Mouse (Mus musculus) midbrain, embryonic 16.5 days (tissue): ENCODE results near the gene Arr3. TPM values are rescaled to one million over a fixed set of nuclear protein-coding genes. Genes with fewer than 3 reads are reported as not detected.

Experiments used
- ATAC-seq: fragments of 200-750 bp; cut with Nextera tagmentation; 2 replicates; pipeline ENCODE4 v1.8.0; 2017; ENCODE audit warnings: moderate TSS enrichment
- H3K27ac ChIP-seq: fragments of 300-500 bp; sonication (generic); 2 replicates; pipeline ENCODE4 v1.5.1; 2014; ENCODE audit warnings: mild to moderate bottlenecking, low read length, mixed read lengths
- H3K27me3 ChIP-seq: fragments of 300-500 bp; sonication (generic); 2 replicates; pipeline ENCODE4 v1.6.1; 2014; ENCODE audit warnings: low read depth, low read length, mixed read lengths; ENCODE audit not compliant: control insufficient read depth, insufficient read depth
- H3K36me3 ChIP-seq: fragments of 300-500 bp; sonication (generic); 2 replicates; pipeline ENCODE4 v1.6.1; 2014; ENCODE audit warnings: mild to moderate bottlenecking, low read length, moderate library complexity, mixed read lengths; ENCODE audit not compliant: control insufficient read depth, insufficient read depth
- H3K4me1 ChIP-seq: fragments of 300-500 bp; sonication (generic); 2 replicates; pipeline ENCODE4 v1.6.1; 2014; ENCODE audit warnings: mild to moderate bottlenecking, low read length, mixed read lengths; ENCODE audit not compliant: control insufficient read depth, insufficient read depth
- H3K4me2 ChIP-seq: fragments of 300-500 bp; sonication (generic); 2 replicates; pipeline ENCODE4 v1.6.1; 2014; ENCODE audit warnings: mild to moderate bottlenecking, low read length, mixed read lengths
- H3K4me3 ChIP-seq: fragments of 300-500 bp; sonication (generic); 2 replicates; pipeline ENCODE4 v1.5.1; 2014; ENCODE audit warnings: low read depth, mild to moderate bottlenecking, low read length, moderate library complexity, mixed read lengths
- H3K9ac ChIP-seq: fragments of 300-500 bp; sonication (generic); 2 replicates; pipeline ENCODE4 v1.6.1; 2014; ENCODE audit warnings: low read depth, low read length, mixed read lengths
- H3K9me3 ChIP-seq: fragments of 300-500 bp; sonication (generic); replicated peaks from 2 replicates; pipeline ENCODE4 v1.6.1; 2014; ENCODE audit warnings: mild to moderate bottlenecking, low read length, mixed read lengths; ENCODE audit not compliant: control insufficient read depth, poor library complexity, severe bottlenecking
- WGBS: fragments of 180-500 bp; shearing (Covaris S2); extraction: QIAGEN DNeasy Blood & Tissue Kit; methylation state at CpG from one replicate; pipeline ENCODE4 v1.1.7; 2014; 5-methylcytosine and 5-hydroxymethylcytosine counted together
- polyA plus RNA-seq: library from polyadenylated mRNA; unstranded; fragments of >200 nt; fragmentation: Nextera tagmentation; extraction: Ambion mirVana; gene quantifications from 2 replicates; pipeline ENCODE4 v1.2.1, GENCODE M21; 2015

Arr3 gene
- polyA plus RNA-seq, 1 experiment from 2014 or later, result not detected

DNA sequence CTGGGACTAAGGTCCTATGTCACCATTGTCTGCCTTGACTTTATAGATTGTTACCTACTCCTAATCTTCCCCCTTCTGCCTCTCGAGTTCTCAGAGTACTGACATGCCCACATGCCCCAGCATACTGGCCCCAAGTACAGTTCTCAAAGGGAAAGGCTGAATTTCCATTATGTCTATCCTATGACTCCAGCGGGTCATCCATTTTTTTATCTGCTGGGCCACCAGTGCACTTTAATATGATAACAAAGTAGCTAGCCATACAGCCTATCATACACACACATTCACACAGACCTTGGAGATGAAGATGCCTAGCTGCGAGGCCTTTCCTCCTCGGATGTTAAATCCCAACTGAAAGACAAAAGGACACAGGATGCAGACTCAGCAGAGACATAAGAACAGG is 18.9 kb downstream of the Arr3 start:
- H3K9me3 ChIP-seq, result no peaks in the 10 kb centered on the region
- H3K27me3 ChIP-seq, result no peaks in the 10 kb centered on the region
- H3K4me3 ChIP-seq, result no peak overlapping the region
- H3K4me2 ChIP-seq, result no peak overlapping the region
- no peak overlapping the region for H3K27ac ChIP-seq
- H3K4me1 ChIP-seq, result peaks cover 8% of the 10 kb centered on the region; the same call in 1 of the 2 replicates
- ATAC-seq, result no peak
- no peaks in the 10 kb centered on the region for H3K36me3 ChIP-seq
- 90% methylated on average over 4 of the region's 4 CpGs for WGBS
- no peak overlapping the region for H3K9ac ChIP-seq

DNA sequence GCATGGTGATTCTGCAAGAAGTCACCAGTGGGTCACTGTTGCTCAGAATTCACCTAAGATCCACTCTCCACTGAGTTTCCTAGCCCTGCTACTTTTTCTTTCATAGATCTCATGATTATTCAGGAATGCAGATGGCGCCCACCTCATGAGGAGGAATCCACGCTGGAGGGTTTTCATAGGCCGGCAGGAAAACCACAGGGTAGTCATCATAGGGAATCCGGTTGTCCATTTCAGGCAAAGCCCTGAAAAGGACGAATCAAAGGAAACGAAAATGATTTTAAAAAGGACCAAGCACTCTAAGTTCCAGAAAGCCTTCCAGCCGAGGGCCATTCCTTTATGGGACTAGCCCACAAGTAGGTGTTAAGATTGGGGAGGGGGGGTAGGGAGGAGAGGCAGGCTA is 19.8 kb downstream of the Arr3 start:
- WGBS, result 39% methylated on average over 7 of the region's 7 CpGs
- Histone ChIP-seq H3K9me3 (no peaks in the 10 kb centered on the region), H3K27ac (no peak overlapping the region), H3K36me3 (no peaks in the 10 kb centered on the region), H3K4me3 (peak overlapping the region; percentile 53), H3K27me3 (no peaks in the 10 kb centered on the region), H3K9ac (0 out of 2 replicates have a peak overlapping the region, but pooled peaks have one; percentile 55), H3K4me1 (peaks cover 8% of the 10 kb centered on the region; the same call in 1 of the 2 replicates), H3K4me2 (peak overlapping the region; percentile 62)
- ATAC-seq, result 0 out of 2 replicates have a peak, but pooled peaks have one; percentile 7

DNA sequence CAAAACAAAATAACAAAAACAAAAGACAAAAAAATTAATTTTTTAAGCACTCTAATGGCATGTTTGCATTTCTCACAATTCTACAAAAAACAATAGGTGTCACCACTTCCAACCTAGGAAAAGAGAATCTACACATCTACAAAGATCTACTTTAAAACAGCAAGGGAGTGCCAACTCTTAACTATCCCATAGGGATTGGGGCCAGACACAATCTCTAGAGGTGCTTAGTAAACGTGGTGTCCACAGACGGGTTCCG is 20.2 kb downstream of the Arr3 start, which contains the start of gene Kif4:
Kif4 (plus strand) TSS at position 192 of the 256 bp plus-strand sequence.
- Histone ChIP-seq H3K27me3 (no peaks in the 10 kb centered on the region), H3K4me1 (peaks cover 8% of the 10 kb centered on the region; the same call in 1 of the 2 replicates), H3K9ac (peak within 1 kb of the TSS; percentile 55; the same call in 1 of the 2 replicates), H3K36me3 (no peaks in the 10 kb centered on the region), H3K4me2 (peak within 1 kb of the TSS; percentile 78), H3K4me3 (peak within 1 kb of the TSS; percentile 53), H3K27ac (0 out of 2 replicates have a peak within 1 kb of the TSS, but pooled peaks have one; percentile 46), H3K9me3 (no peaks in the 10 kb centered on the region)
- WGBS, result 14% methylated on average over 3 of the region's 3 CpGs
- ATAC-seq, result no peak; the same call in 1 of the 2 replicates

DNA sequence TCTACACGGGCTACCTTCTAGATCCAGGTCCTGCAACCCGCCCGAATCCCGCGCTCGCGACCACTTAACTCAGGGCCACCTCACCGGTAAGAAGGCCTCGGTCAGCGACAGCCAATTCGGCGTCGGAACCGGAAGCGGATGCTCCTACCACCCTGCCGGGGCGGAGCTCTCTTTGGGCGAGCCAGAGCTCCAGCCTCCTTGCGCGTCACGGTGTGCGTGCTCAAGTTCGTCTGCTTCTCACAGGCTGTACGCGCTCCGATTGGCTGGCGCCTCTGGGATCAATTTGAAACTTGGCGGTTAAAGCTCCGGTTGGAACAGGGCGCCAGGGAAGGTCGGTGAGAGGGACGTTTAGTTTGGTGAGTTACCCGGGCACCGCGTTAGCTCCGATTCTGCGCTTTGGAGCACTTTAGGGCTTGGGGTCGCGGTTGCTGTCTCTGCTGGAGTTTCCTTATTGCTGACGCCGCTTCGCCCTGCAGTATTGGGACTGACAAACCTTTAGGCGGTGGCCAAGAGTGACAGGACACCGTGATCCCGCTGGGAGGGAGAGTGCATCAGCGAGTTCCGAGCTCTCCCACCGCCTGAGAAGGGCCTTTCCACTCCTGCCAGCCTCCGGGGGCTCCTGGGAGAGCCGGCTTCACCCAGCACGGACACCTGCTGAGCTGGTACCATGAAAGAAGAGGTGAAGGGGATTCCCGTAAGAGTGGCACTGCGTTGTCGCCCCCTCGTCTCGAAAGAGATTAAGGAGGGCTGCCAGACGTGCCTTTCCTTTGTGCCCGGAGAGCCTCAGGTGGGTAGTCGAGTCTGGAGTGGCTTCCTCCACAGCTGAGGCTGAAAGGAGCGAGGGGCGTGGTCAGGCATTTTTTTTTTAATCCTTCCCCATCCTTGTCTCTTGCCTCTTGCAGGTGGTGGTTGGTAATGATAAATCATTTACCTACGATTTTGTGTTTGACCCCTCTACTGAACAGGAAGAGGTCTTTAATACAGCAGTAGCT is 20.8 kb downstream of the Arr3 start, which contains the start of gene Pdzd11:
Pdzd11 (minus strand) TSS at position 767 of the 992 bp plus-strand sequence.
- Histone ChIP-seq H3K9me3 (no peaks in the 10 kb centered on the region), H3K27ac (0 out of 2 replicates have a peak within 1 kb of the TSS, but pooled peaks have one; percentile 46), H3K27me3 (no peaks in the 10 kb centered on the region), H3K4me1 (peaks cover 8% of the 10 kb centered on the region; the same call in 1 of the 2 replicates), H3K36me3 (no peaks in the 10 kb centered on the region), H3K4me3 (peak within 1 kb of the TSS; percentile 53), H3K4me2 (peak within 1 kb of the TSS; percentile 78), H3K9ac (peak within 1 kb of the TSS; percentile 55; the same call in 1 of the 2 replicates)
- ATAC-seq, result peak; percentile 100
- 11% methylated on average over 61 of the region's 62 CpGs for WGBS

DNA sequence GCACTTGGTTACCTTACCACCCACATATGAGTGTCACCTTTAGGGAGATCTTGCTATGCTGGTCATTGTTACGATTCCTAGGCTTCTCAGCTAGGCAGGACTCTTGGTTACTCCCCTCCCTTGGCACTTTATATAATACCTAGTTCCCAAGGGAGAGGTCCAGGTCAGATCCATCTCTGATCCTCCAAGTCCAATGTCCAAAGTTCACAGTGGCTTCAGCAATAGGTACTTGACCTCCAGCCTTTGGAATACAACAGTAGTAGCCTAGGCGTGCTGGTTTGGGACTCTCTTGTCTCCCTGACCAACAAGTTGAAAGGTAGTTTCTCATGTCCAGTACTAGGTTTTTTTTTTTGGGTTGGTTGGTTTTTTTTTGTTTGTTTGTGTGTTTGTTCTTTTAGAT is 23.8 kb downstream of the Arr3 start:
- Histone ChIP-seq H3K9me3 (no peaks in the 10 kb centered on the region), H3K27ac (no peak overlapping the region), H3K4me1 (peaks cover 8% of the 10 kb centered on the region; the same call in 1 of the 2 replicates), H3K36me3 (no peaks in the 10 kb centered on the region), H3K4me2 (no peak overlapping the region), H3K4me3 (no peak overlapping the region), H3K9ac (no peak overlapping the region), H3K27me3 (no peaks in the 10 kb centered on the region)
- 94% methylated on average over 2 of the region's 2 CpGs for WGBS
- no peak for ATAC-seq

DNA sequence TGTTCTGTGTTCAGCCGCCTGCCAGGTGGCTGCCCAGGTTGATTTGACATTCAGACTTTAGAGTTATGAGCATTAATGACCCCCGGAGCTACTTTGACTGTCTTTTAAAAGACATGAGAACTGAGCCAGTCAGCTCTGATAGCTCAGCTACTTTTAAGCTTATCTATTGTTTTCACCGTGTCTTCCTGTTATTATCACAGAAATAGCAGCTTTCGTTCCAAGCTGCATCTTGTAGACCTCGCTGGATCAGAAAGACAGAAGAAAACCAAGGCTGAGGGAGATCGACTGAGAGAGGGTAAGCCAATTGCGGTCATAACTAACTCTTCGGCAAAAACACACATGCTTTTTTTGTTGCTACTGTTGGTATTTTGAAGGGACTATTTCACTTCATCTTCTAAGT is 33.2 kb downstream of the Arr3 start:
- no peak overlapping the region for H3K9ac ChIP-seq
- H3K36me3 ChIP-seq, result no peaks in the 10 kb centered on the region
- WGBS, result 92% methylated on average over 8 of the region's 8 CpGs
- no peaks in the 10 kb centered on the region for H3K4me1 ChIP-seq
- H3K4me3 ChIP-seq, result no peak overlapping the region
- H3K27ac ChIP-seq, result no peak overlapping the region
- no peak overlapping the region for H3K4me2 ChIP-seq
- no peaks in the 10 kb centered on the region for H3K9me3 ChIP-seq
- no peaks in the 10 kb centered on the region for H3K27me3 ChIP-seq
- no peak for ATAC-seq

DNA sequence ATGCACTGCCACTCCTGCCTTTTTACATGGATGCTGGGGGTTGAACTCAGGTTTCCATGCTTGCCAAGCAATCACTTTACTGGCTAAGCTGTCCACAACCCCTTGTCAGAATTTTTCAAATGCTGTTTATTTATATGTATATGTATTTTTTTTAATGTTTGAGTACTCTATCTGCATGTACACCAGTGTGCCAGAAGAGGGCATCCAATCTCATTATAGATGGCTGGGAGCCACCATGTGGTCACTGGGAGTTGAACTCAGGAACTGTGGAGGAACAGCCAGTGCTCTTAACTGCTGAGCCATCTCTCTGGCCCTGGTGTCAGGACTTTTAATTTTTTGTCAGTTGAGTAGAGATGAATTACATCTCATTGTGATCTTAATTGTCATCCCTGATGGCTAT is 47.6 kb downstream of the Arr3 start:
- Histone ChIP-seq H3K36me3 (no peaks in the 10 kb centered on the region), H3K4me3 (no peak overlapping the region), H3K9ac (no peak overlapping the region), H3K4me1 (no peaks in the 10 kb centered on the region), H3K27ac (no peak overlapping the region), H3K4me2 (no peak overlapping the region), H3K9me3 (no peaks in the 10 kb centered on the region), H3K27me3 (no peaks in the 10 kb centered on the region)
- no peak for ATAC-seq

DNA sequence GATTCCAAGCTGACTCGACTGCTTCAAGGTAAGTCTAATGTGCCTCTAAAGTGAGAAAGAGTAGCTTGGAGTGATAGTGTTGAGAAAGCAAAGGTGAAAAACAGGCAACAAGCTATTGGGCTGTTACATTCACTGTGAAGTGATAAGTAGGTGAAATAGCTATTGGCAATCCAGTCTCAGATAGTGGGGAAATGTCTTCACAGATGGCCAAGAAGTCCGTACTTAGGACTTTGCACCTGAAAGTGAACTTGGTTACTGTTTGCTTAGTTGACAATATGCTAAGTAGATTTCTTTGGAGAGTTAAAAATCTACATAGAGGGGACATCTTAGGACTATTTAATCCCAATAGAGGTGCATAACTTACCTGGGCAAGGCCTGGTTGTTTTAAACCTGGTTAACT is 59.5 kb downstream of the Arr3 start:
- Histone ChIP-seq H3K36me3 (no peaks in the 10 kb centered on the region), H3K4me1 (no peaks in the 10 kb centered on the region), H3K27me3 (no peaks in the 10 kb centered on the region), H3K9ac (no peak overlapping the region), H3K27ac (no peak overlapping the region), H3K4me2 (no peak overlapping the region), H3K4me3 (no peak overlapping the region), H3K9me3 (no peaks in the 10 kb centered on the region)
- 96% methylated on average over 2 of the region's 2 CpGs for WGBS
- ATAC-seq, result no peak
